Mouse (Mus musculus): ENCODE results near the gene Traip. TPM values are rescaled to one million over a fixed set of nuclear protein-coding genes. Genes with fewer than 3 reads are reported as not detected.

Gene Traip
- total and polyA plus RNA-seq, 2 experiments from 2014 or later: 3.3 to 4.8 TPM

GRCm38 (mm10) chr9:107935790-107936214 is 14.1 kb upstream of the Traip start:
- Histone ChIP-seq H3K27me3 (ENCODE audit: control insufficient read depth, insufficient read depth, low read length) (peaks cover 43% of the 10 kb centered on the region), H3K9ac (replicated peaks; ENCODE audit: low read depth, low read length) (peak overlapping the region; percentile 40; the same call in 1 of the 2 replicates), H3K4me3 (ENCODE audit: low read depth, low read length) (peak overlapping the region; percentile 49), H3K4me1 (ENCODE audit: control insufficient read depth, insufficient read depth) (peaks cover 8% of the 10 kb centered on the region), H3K9me3 (replicated peaks; ENCODE audit: control insufficient read depth, low read length) (no peaks in the 10 kb centered on the region), H3K36me3 (replicated peaks; ENCODE audit: control insufficient read depth, insufficient read depth, low read length) (no peaks in the 10 kb centered on the region), H3K4me2 (ENCODE audit: low read depth, low read length) (peak overlapping the region; percentile 77), H3K27ac (ENCODE audit: low read depth) (no peak overlapping the region)
- DNase-seq (ENCODE audit: low spot score) (no peak), ATAC-seq (ENCODE audit: insufficient read depth, low read depth) (peak; percentile 34; the same call in 1 of the 2 replicates)
- TF ChIP-seq CTCF (IDR thresholded peaks at IDR 0.05; ENCODE audit: low read depth): no peak
- no peak for TF ChIP-seq EP300 (IDR thresholded peaks at IDR 0.05; ENCODE audit: low read depth)
- WGBS: 2% methylated on average over 33 of the region's 41 CpGs

GRCm38 (mm10) chr9:107936215-107936822 is 13.6 kb upstream of the Traip start:
- Histone ChIP-seq H3K4me3 (ENCODE audit: low read depth, low read length) (peak overlapping the region; percentile 49), H3K9ac (replicated peaks; ENCODE audit: low read depth, low read length) (0 out of 2 replicates have a peak overlapping the region, but pooled peaks have one; percentile 40), H3K27me3 (ENCODE audit: control insufficient read depth, insufficient read depth, low read length) (peaks cover 43% of the 10 kb centered on the region), H3K27ac (ENCODE audit: low read depth) (no peak overlapping the region), H3K4me2 (ENCODE audit: low read depth, low read length) (peak overlapping the region; percentile 77), H3K4me1 (ENCODE audit: control insufficient read depth, insufficient read depth) (peaks cover 8% of the 10 kb centered on the region), H3K36me3 (replicated peaks; ENCODE audit: control insufficient read depth, insufficient read depth, low read length) (no peaks in the 10 kb centered on the region), H3K9me3 (replicated peaks; ENCODE audit: control insufficient read depth, low read length) (no peaks in the 10 kb centered on the region)
- no peak for TF ChIP-seq EP300 (IDR thresholded peaks at IDR 0.05; ENCODE audit: low read depth)
- TF ChIP-seq CTCF (IDR thresholded peaks at IDR 0.05; ENCODE audit: low read depth): no peak
- no peak for DNase-seq (ENCODE audit: low spot score)
- WGBS: 11% methylated on average over 29 of the region's 29 CpGs
- ATAC-seq (ENCODE audit: insufficient read depth, low read depth): 0 out of 2 replicates have a peak, but pooled peaks have one; percentile 19

- Histone ChIP-seq H3K4me2 (ENCODE audit: low read depth, low read length) (0 out of 2 replicates have a peak overlapping the region, but pooled peaks have one; percentile 77), H3K27me3 (ENCODE audit: control insufficient read depth, insufficient read depth, low read length) (peaks cover 43% of the 10 kb centered on the region), H3K4me1 (ENCODE audit: control insufficient read depth, insufficient read depth) (peaks cover 8% of the 10 kb centered on the region), H3K9ac (replicated peaks; ENCODE audit: low read depth, low read length) (no peak overlapping the region), H3K27ac (ENCODE audit: low read depth) (no peak overlapping the region), H3K4me3 (ENCODE audit: low read depth, low read length) (no peak overlapping the region), H3K9me3 (replicated peaks; ENCODE audit: control insufficient read depth, low read length) (no peaks in the 10 kb centered on the region), H3K36me3 (replicated peaks; ENCODE audit: control insufficient read depth, insufficient read depth, low read length) (no peaks in the 10 kb centered on the region)
- DNase-seq (ENCODE audit: low spot score) (no peak), ATAC-seq (ENCODE audit: insufficient read depth, low read depth) (no peak)
- WGBS: 41% methylated on average over 3 of the region's 3 CpGs
- TF ChIP-seq EP300 (IDR thresholded peaks at IDR 0.05; ENCODE audit: low read depth) (no peak), CTCF (IDR thresholded peaks at IDR 0.05; ENCODE audit: low read depth) (no peak)
Measured at GRCm38 (mm10) chr9:107936831-107937230, 13.1 kb upstream of the Traip start.

GRCm38 (mm10) chr9:107947241-107948194 is 2.4 kb upstream of the Traip start:
- 0 out of 2 replicates have a peak, but pooled peaks cover 3% of the 10 kb centered on the region for H3K27me3 ChIP-seq (ENCODE audit: control insufficient read depth, insufficient read depth, low read length)
- WGBS: 77% methylated on average over 31 of the region's 31 CpGs

GRCm38 (mm10) chr9:107949184-107949921 is 583 bp upstream of the Traip start:
- ATAC-seq (ENCODE audit: insufficient read depth, low read depth) (no peak), DNase-seq (ENCODE audit: low spot score) (no peak)
- no peaks in the 10 kb centered on the region for H3K36me3 ChIP-seq (replicated peaks; ENCODE audit: control insufficient read depth, insufficient read depth, low read length)
- no peak overlapping the region for H3K9ac ChIP-seq (replicated peaks; ENCODE audit: low read depth, low read length)
- H3K4me1 ChIP-seq (ENCODE audit: control insufficient read depth, insufficient read depth): no peaks in the 10 kb centered on the region
- no peak overlapping the region for H3K4me3 ChIP-seq (ENCODE audit: low read depth, low read length)
- no peak for TF ChIP-seq EP300 (IDR thresholded peaks at IDR 0.05; ENCODE audit: low read depth)
- no peak for TF ChIP-seq CTCF (IDR thresholded peaks at IDR 0.05; ENCODE audit: low read depth)
- no peak overlapping the region for H3K27ac ChIP-seq (ENCODE audit: low read depth)
- H3K27me3 ChIP-seq (ENCODE audit: control insufficient read depth, insufficient read depth, low read length): 0 out of 2 replicates have a peak, but pooled peaks cover 3% of the 10 kb centered on the region
- no peak overlapping the region for H3K4me2 ChIP-seq (ENCODE audit: low read depth, low read length)
- 73% methylated on average over 13 of the region's 13 CpGs for WGBS
- H3K9me3 ChIP-seq (replicated peaks; ENCODE audit: control insufficient read depth, low read length): no peaks in the 10 kb centered on the region

More at GRCm38 (mm10) chr9:107947241-107948194, 2.4 kb upstream of the Traip start:
- Histone ChIP-seq H3K27ac (ENCODE audit: low read depth) (no peak overlapping the region), H3K4me3 (ENCODE audit: low read depth, low read length) (no peak overlapping the region), H3K36me3 (replicated peaks; ENCODE audit: control insufficient read depth, insufficient read depth, low read length) (no peaks in the 10 kb centered on the region), H3K4me1 (ENCODE audit: control insufficient read depth, insufficient read depth) (no peaks in the 10 kb centered on the region), H3K9ac (replicated peaks; ENCODE audit: low read depth, low read length) (no peak overlapping the region), H3K4me2 (ENCODE audit: low read depth, low read length) (no peak overlapping the region), H3K9me3 (replicated peaks; ENCODE audit: control insufficient read depth, low read length) (no peaks in the 10 kb centered on the region)
- ATAC-seq (ENCODE audit: insufficient read depth, low read depth): no peak
- DNase-seq (ENCODE audit: low spot score): no peak
- TF ChIP-seq CTCF (IDR thresholded peaks at IDR 0.05; ENCODE audit: low read depth): no peak
- TF ChIP-seq EP300 (IDR thresholded peaks at IDR 0.05; ENCODE audit: low read depth): no peak
